Mouse (Mus musculus): ENCODE data around the gene Eif3i. TPM values are rescaled to one million over a fixed set of nuclear protein-coding genes. Genes with fewer than 3 reads are reported as not detected.
"Not testable (repeated sequence)": the region's sequence is repeated elsewhere in the genome, so short reads cannot be mapped to it uniquely, and the experiment has no call there.

Eif3i gene
- polyA plus RNA-seq, 1 experiment from 2014 or later: 288 TPM

DNA sequence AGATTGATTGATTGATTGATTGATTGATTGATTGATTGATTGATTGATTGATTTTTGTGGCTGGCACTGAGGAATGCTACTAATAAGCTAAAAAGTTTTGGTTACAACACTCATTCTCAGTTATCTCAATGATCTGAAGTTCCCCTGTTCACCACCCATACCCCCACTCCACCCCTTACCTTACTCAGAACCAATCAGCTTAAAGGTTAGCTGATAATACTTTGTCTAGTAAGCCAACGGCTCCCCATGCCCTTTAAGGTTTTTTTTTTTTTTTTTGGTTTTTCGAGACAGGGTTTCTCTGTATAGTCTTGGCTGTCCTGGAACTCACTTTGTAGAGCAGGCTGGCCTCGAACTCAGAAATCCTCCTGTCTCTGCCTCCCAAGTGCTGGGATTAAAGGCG lies 52.8 kb downstream of the Eif3i start:
- 83% methylated on average over 4 of the region's 4 CpGs for WGBS
- H3K4me3 ChIP-seq (ENCODE audit: low read depth, low read length); H3K9me3 ChIP-seq (ENCODE audit: control insufficient read depth, low read length); H3K36me3 ChIP-seq (ENCODE audit: control insufficient read depth, insufficient read depth, low read length); H3K9ac ChIP-seq (ENCODE audit: low read depth, low read length); H3K4me1 ChIP-seq (ENCODE audit: control insufficient read depth, insufficient read depth, low read length); H3K27ac ChIP-seq (replicated peaks; ENCODE audit: low read depth, low read length); DNase-seq (ENCODE audit: low spot score); ATAC-seq (ENCODE audit: low read depth); H3K4me2 ChIP-seq (ENCODE audit: low read depth, low read length); H3K27me3 ChIP-seq (replicated peaks; ENCODE audit: control insufficient read depth, insufficient read depth, low read length): not testable (repeated sequence)

DNA sequence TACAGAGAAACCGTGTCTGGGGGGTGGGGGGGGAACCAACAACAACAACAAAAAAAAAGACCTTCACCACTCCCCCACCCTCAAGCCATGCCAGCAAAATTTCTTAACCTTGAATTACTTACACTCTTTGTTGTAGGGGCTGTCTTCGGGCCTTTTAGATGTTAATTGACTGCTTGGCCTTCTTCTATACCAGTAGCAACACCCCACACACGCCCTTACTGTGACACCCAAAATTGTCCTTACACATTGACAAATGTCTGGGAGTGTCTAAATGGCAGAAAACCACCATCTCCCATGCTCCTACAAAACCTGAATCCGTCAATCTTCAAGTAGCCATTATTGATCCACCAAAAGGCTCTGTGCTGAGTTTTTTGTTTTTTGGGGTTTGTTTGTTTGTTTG lies 56.3 kb downstream of the Eif3i start:
- DNase-seq (ENCODE audit: low spot score) (no peak), ATAC-seq (ENCODE audit: low read depth) (no peak)
- 0 out of 2 replicates have a peak, but pooled peaks cover 3% of the 10 kb centered on the region for H3K4me1 ChIP-seq (ENCODE audit: control insufficient read depth, insufficient read depth, low read length)
- no peaks in the 10 kb centered on the region for H3K27me3 ChIP-seq (replicated peaks; ENCODE audit: control insufficient read depth, insufficient read depth, low read length)
- no peak overlapping the region for H3K4me2 ChIP-seq (ENCODE audit: low read depth, low read length)
- no peak overlapping the region for H3K9ac ChIP-seq (ENCODE audit: low read depth, low read length)
- H3K9me3 ChIP-seq (ENCODE audit: control insufficient read depth, low read length): no peaks in the 10 kb centered on the region
- H3K27ac ChIP-seq (replicated peaks; ENCODE audit: low read depth, low read length): no peak overlapping the region
- no peak overlapping the region for H3K4me3 ChIP-seq (ENCODE audit: low read depth, low read length)
- peaks cover 12% of the 10 kb centered on the region; the same call in 1 of the 2 replicates for H3K36me3 ChIP-seq (ENCODE audit: control insufficient read depth, insufficient read depth, low read length)
- 85% methylated on average over 4 of the region's 4 CpGs for WGBS

DNA sequence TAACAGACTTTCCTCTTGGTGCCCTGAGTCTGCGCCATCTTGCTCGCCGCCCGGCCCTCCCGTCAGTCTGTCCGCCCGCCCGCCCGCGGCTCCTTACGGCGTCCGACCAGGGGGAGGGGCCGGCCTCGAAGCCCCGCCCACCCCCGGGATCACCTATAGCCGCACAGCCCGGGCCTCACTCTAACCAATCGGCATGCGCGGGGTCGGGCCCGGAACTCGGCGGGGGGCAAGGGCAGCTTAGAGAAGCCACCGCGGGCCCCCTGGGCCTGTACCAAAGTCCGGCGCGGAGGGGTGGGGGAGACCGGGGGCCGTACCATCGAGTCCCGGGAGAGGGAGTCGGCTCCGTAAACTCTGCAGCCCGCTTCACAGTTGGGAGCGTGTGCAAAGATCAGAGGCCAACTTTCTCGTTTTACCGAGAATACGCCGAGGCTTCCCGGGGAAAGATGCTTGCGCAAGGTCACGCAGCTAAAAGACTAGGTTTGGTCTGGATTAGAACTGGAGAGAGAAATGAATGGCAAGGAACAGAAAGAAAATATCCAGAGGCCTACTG lies 57.8 kb downstream of the Eif3i start, which contains the start of gene Hdac1:
Gene Hdac1, minus strand, starts transcription at position 122 of the 550 bp plus-strand sequence.
- H3K27me3 ChIP-seq (replicated peaks; ENCODE audit: control insufficient read depth, insufficient read depth, low read length): no peaks in the 10 kb centered on the region
- H3K4me2 ChIP-seq (ENCODE audit: low read depth, low read length): peak within 1 kb of the TSS; percentile 75
- peak within 1 kb of the TSS; percentile 86 for H3K27ac ChIP-seq (replicated peaks; ENCODE audit: low read depth, low read length)
- 0 out of 2 replicates have a peak, but pooled peaks cover 3% of the 10 kb centered on the region for H3K4me1 ChIP-seq (ENCODE audit: control insufficient read depth, insufficient read depth, low read length)
- WGBS: 2% methylated on average over 36 of the region's 46 CpGs
- H3K9ac ChIP-seq (ENCODE audit: low read depth, low read length): peak within 1 kb of the TSS; percentile 88
- H3K4me3 ChIP-seq (ENCODE audit: low read depth, low read length): peak within 1 kb of the TSS; percentile 71
- DNase-seq (ENCODE audit: low spot score) (peak; percentile 99), ATAC-seq (ENCODE audit: low read depth) (peak; percentile 99)
- peaks cover 20% of the 10 kb centered on the region; the same call in 1 of the 2 replicates for H3K36me3 ChIP-seq (ENCODE audit: control insufficient read depth, insufficient read depth, low read length)
- no peaks in the 10 kb centered on the region for H3K9me3 ChIP-seq (ENCODE audit: control insufficient read depth, low read length)

Small RNAs within 50 kb of the gene (microRNA-seq; reads per million reads assigned to microRNA genes)
- gene Mir8119 (ENCODE audit: borderline number of aligned reads): not detected

Other genes with a start within 250 kb of the Eif3i start
- gene Zbtb8a, start 222.5 kb downstream of the Eif3i start, polyA plus RNA-seq (2014; fragmentation: Nextera tagmentation; extraction: Ambion mirVana): 4.6 and 4.9 TPM in 2 replicates
- gene Zbtb8b, start 159.8 kb downstream of the Eif3i start, polyA plus RNA-seq (2014; fragmentation: Nextera tagmentation; extraction: Ambion mirVana): 1.3 TPM in 2 replicates
- gene Bsdc1, start 139.1 kb downstream of the Eif3i start, polyA plus RNA-seq (2014; fragmentation: Nextera tagmentation; extraction: Ambion mirVana): 27.7 and 29.0 TPM in 2 replicates
- not detected in 2 replicates for gene Tssk3, start 109.6 kb downstream of the Eif3i start, polyA plus RNA-seq (2014; fragmentation: Nextera tagmentation; extraction: Ambion mirVana)
- not detected in 2 replicates for gene Fam229a, start 109.5 kb downstream of the Eif3i start, polyA plus RNA-seq (2014; fragmentation: Nextera tagmentation; extraction: Ambion mirVana)
- 488 and 603 TPM in 2 replicates for gene Marcksl1, start 87.1 kb downstream of the Eif3i start, polyA plus RNA-seq (2014; fragmentation: Nextera tagmentation; extraction: Ambion mirVana)
- 179 and 200 TPM in 2 replicates for gene Hdac1, start 57.9 kb downstream of the Eif3i start, polyA plus RNA-seq (2014; fragmentation: Nextera tagmentation; extraction: Ambion mirVana)
- 4.7 and 6.4 TPM in 2 replicates for gene Lck, start 27.0 kb downstream of the Eif3i start, polyA plus RNA-seq (2014; fragmentation: Nextera tagmentation; extraction: Ambion mirVana)
- 6.4 and 6.9 TPM in 2 replicates for gene Fam167b, start 22.1 kb downstream of the Eif3i start, polyA plus RNA-seq (2014; fragmentation: Nextera tagmentation; extraction: Ambion mirVana)
- gene Tmem234, start within 50 bp of the Eif3i start, polyA plus RNA-seq (2014; fragmentation: Nextera tagmentation; extraction: Ambion mirVana): 166 and 174 TPM in 2 replicates
- 1.7 and 2.4 TPM in 2 replicates for gene Dcdc2b, start 13.6 kb upstream of the Eif3i start, polyA plus RNA-seq (2014; fragmentation: Nextera tagmentation; extraction: Ambion mirVana)
- 26.6 and 29.3 TPM in 2 replicates for gene Iqcc, start 18.5 kb upstream of the Eif3i start, polyA plus RNA-seq (2014; fragmentation: Nextera tagmentation; extraction: Ambion mirVana)
- gene Ccdc28b, start 23.3 kb upstream of the Eif3i start, polyA plus RNA-seq (2014; fragmentation: Nextera tagmentation; extraction: Ambion mirVana): 49.7 and 50.5 TPM in 2 replicates
- gene Txlna, start 40.4 kb upstream of the Eif3i start, polyA plus RNA-seq (2014; fragmentation: Nextera tagmentation; extraction: Ambion mirVana): 96.7 and 111 TPM in 2 replicates
- gene Kpna6, start 72.1 kb upstream of the Eif3i start, polyA plus RNA-seq (2014; fragmentation: Nextera tagmentation; extraction: Ambion mirVana): 14.1 and 14.8 TPM in 2 replicates
- 22.1 and 25.0 TPM in 2 replicates for gene Tmem39b, start 96.2 kb upstream of the Eif3i start, polyA plus RNA-seq (2014; fragmentation: Nextera tagmentation; extraction: Ambion mirVana)
- 94.2 and 104 TPM in 2 replicates for gene Khdrbs1, start 141.7 kb upstream of the Eif3i start, polyA plus RNA-seq (2014; fragmentation: Nextera tagmentation; extraction: Ambion mirVana)
- gene Ptp4a2, start 210.6 kb upstream of the Eif3i start, polyA plus RNA-seq (2014; fragmentation: Nextera tagmentation; extraction: Ambion mirVana): 306 and 319 TPM in 2 replicates

Data from embryonic facial prominence, embryonic 14.5 days (tissue).